Mouse (Mus musculus): ENCODE data around the gene Ugt1a6a. TPM values are rescaled to one million over a fixed set of nuclear protein-coding genes. Genes with fewer than 3 reads are reported as not detected.

Gene Ugt1a6a
- polyA plus RNA-seq, 1 experiment from 2014 or later: 21.3 TPM

- TF ChIP-seq CTCF (IDR thresholded peaks at IDR 0.05): no peak
- ATAC-seq (no peak), DNase-seq (ENCODE audit: low read depth, low spot score) (no peak)
- ChIA-PET POLR2A (interaction anchor here (0.6 kb wide), 1 partner anchor 64 kb away, joined by 3 read pairs; no protein-coding TSS in a partner anchor), CTCF (interaction anchor here (1.1 to 6.8 kb wide), 6 partner anchors 8 to 56 kb away, joined by 3 to 93 read pairs (median 4); partner anchors contain the start of genes Hjurp and Trpm8)
- in situ Hi-C loops (cut with MboI; ENCODE audit: low pct_unique_long_range_greater_than_20kb): no loop called here
- H3K27me3 ChIP-seq: no peaks in the 10 kb centered on the region
These were observed 130.2 kb downstream of the Ugt1a6a start for GRCm38 (mm10) chr1:88264869-88265240.

- no peak for TF ChIP-seq CTCF (IDR thresholded peaks at IDR 0.05)
- in situ Hi-C loops (cut with MboI; ENCODE audit: low pct_unique_long_range_greater_than_20kb): no loop called here
- POLR2A ChIA-PET: interaction anchor here (0.7 to 1.2 kb wide), 2 partner anchors 9 to 11 kb away, joined by 3 read pairs; partner anchors contain the start of genes Hjurp and Trpm8
- H3K27me3 ChIP-seq: no peaks in the 10 kb centered on the region
- DNase-seq (ENCODE audit: low read depth, low spot score) (no peak), ATAC-seq (no peak)
- CTCF ChIA-PET: interaction anchor here (0.6 to 6.8 kb wide), 5 partner anchors 9 to 1347 kb away, joined by 4 to 93 read pairs (median 5); partner anchors contain the start of genes Hjurp and Trpm8
These were observed 131.5 kb downstream of the Ugt1a6a start for GRCm38 (mm10) chr1:88266123-88266522.

DNA sequence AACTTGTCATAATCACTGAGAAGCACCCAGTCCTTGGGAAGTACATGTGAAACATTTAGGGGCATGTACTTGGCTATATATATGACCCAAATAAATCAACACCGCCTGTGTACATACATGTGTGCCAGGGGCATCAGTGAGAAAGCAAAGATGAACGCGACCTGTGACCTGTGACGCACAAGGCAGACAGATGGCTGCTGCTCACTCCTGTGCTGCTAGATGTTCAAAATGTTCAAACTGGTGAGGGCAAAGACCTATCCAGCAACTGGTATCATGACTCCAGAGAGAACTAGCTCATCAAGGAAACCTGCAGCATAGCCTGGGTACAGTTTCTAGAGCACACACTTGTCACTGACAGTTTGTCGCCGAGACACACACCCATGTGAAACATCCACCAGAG is 132.9 kb downstream of the Ugt1a6a start:
- TF ChIP-seq CTCF (IDR thresholded peaks at IDR 0.05): no peak
- H3K27me3 ChIP-seq: no peaks in the 10 kb centered on the region
- in situ Hi-C loops (cut with MboI; ENCODE audit: low pct_unique_long_range_greater_than_20kb): no loop called here
- POLR2A ChIA-PET: no interaction called here
- ATAC-seq: no peak
- CTCF ChIA-PET: interaction anchor here (6.8 kb wide), 1 partner anchor 9 kb away, joined by 93 read pairs; the partner anchor contains the start of genes Hjurp and Trpm8
- DNase-seq (ENCODE audit: low read depth, low spot score): no peak

DNA sequence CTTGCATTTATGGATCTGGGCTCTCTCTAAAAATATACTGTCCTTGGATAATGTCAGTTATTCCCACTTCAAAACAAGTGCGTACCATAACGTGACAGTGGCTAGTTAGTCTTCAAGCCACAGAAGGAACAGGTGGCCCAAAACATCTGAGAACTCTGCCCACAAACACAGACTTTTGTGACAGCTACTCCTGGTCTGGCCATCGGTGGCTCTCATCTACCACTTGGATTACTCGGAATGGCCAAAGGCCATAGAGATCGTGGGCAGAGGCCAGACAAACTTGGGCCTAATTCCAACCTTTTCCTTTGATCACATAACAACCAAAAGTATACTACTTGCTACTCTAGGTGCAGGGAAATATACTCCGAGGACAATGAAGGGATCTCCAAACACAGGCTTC is 133.5 kb downstream of the Ugt1a6a start:
- ATAC-seq: no peak
- no peaks in the 10 kb centered on the region for H3K27me3 ChIP-seq
- no peak for TF ChIP-seq CTCF (IDR thresholded peaks at IDR 0.05)
- CTCF ChIA-PET: no interaction called here
- in situ Hi-C loops (cut with MboI; ENCODE audit: low pct_unique_long_range_greater_than_20kb): no loop called here
- POLR2A ChIA-PET: no interaction called here
- no peak for DNase-seq (ENCODE audit: low read depth, low spot score)

Other genes starting within 250 kb of the Ugt1a6a start
- gene Usp40, start 126.3 kb upstream of the Ugt1a6a start, polyA plus RNA-seq (2021): 29.5 TPM
- gene Ugt1a10, start 79.4 kb upstream of the Ugt1a6a start, polyA plus RNA-seq (2021): 0.14 TPM
- 0.32 TPM for gene Ugt1a9, start 64.0 kb upstream of the Ugt1a6a start, polyA plus RNA-seq (2021)
- gene Ugt1a8, start 47.0 kb upstream of the Ugt1a6a start, polyA plus RNA-seq (2021): not detected
- gene Ugt1a7c, start 39.7 kb upstream of the Ugt1a6a start, polyA plus RNA-seq (2021): 46.3 TPM
- 4.2 TPM for gene Ugt1a6b, start 31.6 kb upstream of the Ugt1a6a start, polyA plus RNA-seq (2021)
- gene Ugt1a5, start 31.2 kb downstream of the Ugt1a6a start, polyA plus RNA-seq (2021): not detected
- 5.6 TPM for gene Ugt1a2, start 65.8 kb downstream of the Ugt1a6a start, polyA plus RNA-seq (2021)
- not detected for gene Dnajb3, start 71.0 kb downstream of the Ugt1a6a start, polyA plus RNA-seq (2021)
- 0.98 TPM for gene Ugt1a1, start 77.2 kb downstream of the Ugt1a6a start, polyA plus RNA-seq (2021)
- gene Mroh2a, start 92.2 kb downstream of the Ugt1a6a start, polyA plus RNA-seq (2021): 2.3 TPM
- gene Hjurp, start 142.8 kb downstream of the Ugt1a6a start, polyA plus RNA-seq (2021): 56.0 TPM
- 0.01 TPM for gene Trpm8, start 142.9 kb downstream of the Ugt1a6a start, polyA plus RNA-seq (2021)

Measured in Patski (cell line).